Mouse (Mus musculus): ENCODE data around the gene Ski.

DNA sequence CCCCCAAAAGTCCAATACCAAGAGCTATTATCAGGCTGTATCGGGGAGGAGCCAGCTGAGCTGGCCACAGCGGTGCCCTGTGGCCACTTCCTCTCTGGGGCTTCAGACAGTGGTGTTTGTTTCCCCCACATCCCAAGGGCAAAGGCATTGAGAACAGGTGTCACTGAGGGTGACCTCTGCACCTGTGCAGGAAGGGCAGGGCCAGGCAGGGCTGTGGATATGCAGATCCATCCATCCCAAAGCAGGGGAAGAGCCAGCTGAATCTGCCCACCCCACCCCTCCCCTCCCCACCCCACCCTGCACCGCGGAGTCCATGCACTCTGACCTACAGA lies 59.1 kb downstream of the Ski start:
- TF ChIP-seq CTCF (conservative IDR thresholded peaks at IDR 0.05; ENCODE audit: low read length) = no peak
- no peak for TF ChIP-seq POU5F1 (IDR thresholded peaks at IDR 0.05; ENCODE audit: borderline replicate concordance, low read length)

Measured in E14TG2a.4 (cell line).